Mouse (Mus musculus) thymus, adult 18-20 months (tissue): Measurements from ENCODE around the gene Gm20425.

ENCODE experiments used
- DNase-seq, 2 experiments: peaks; one replicate each; pipeline ENCODE4 v3.0.0; 2022; ENCODE audit warnings: mixed read lengths in 2 of 2

The Gm20425 gene

GRCm38 (mm10) chr9:103230151-103230951, at the start of gene Gm20425, which contains the start of gene Trf:
Gene Gm20425, minus strand, starts transcription at chr9:103230307.
Gene Trf, minus strand, starts transcription at chr9:103230444.
- DNase-seq: no peak

GRCm38 (mm10) chr9:103276876-103277275, 46.8 kb upstream of the Gm20425 start:
- no peak for DNase-seq

GRCm38 (mm10) chr9:103275676-103276075, 45.6 kb upstream of the Gm20425 start:
- DNase-seq: no peak

GRCm38 (mm10) chr9:103274819-103275218, 44.7 kb upstream of the Gm20425 start:
- DNase-seq: no peak

GRCm38 (mm10) chr9:103271104-103271503, 41.0 kb upstream of the Gm20425 start:
- no peak for DNase-seq

- no peak for DNase-seq
Measured at GRCm38 (mm10) chr9:103265778-103266177, 35.7 kb upstream of the Gm20425 start.

- DNase-seq: no peak
Measured at GRCm38 (mm10) chr9:103252906-103253305, 22.8 kb upstream of the Gm20425 start.

GRCm38 (mm10) chr9:103248618-103249017, 18.5 kb upstream of the Gm20425 start:
- DNase-seq: no peak

GRCm38 (mm10) chr9:103246526-103247168, 16.5 kb upstream of the Gm20425 start:
- DNase-seq: no peak

GRCm38 (mm10) chr9:103243640-103244039, 13.5 kb upstream of the Gm20425 start:
- no peak for DNase-seq

GRCm38 (mm10) chr9:103241206-103241605, 11.1 kb upstream of the Gm20425 start:
- no peak for DNase-seq

GRCm38 (mm10) chr9:103239471-103239870, 9.4 kb upstream of the Gm20425 start:
- no peak for DNase-seq

GRCm38 (mm10) chr9:103234565-103235165, 4.6 kb upstream of the Gm20425 start:
- no peak for DNase-seq

- DNase-seq: no peak
Measured at GRCm38 (mm10) chr9:103234059-103234458, 4.0 kb upstream of the Gm20425 start.

GRCm38 (mm10) chr9:103233006-103233395, 2.9 kb upstream of the Gm20425 start:
- peak; percentile 31 to 41 for DNase-seq

GRCm38 (mm10) chr9:103232232-103233005, 2.3 kb upstream of the Gm20425 start:
- DNase-seq: no peak

- no peak for DNase-seq
Measured at GRCm38 (mm10) chr9:103229037-103229867, 855 bp downstream of the Gm20425 start.

- DNase-seq: no peak
Measured at GRCm38 (mm10) chr9:103228370-103229003, 1.6 kb downstream of the Gm20425 start.

GRCm38 (mm10) chr9:103227760-103228159, 2.3 kb downstream of the Gm20425 start:
- no peak for DNase-seq

- no peak for DNase-seq
Measured at GRCm38 (mm10) chr9:103226806-103227205, 3.3 kb downstream of the Gm20425 start.

- peak in 1 of 2 experiments; percentile 19 for DNase-seq
Measured at GRCm38 (mm10) chr9:103225464-103225863, 4.6 kb downstream of the Gm20425 start.
